In genomic region chr3:116046000-116046399, GRCm38 (mm10) we compare ENCODE assay signal across 30 mouse cellular contexts. TPM values are rescaled to one million over a fixed set of nuclear protein-coding genes. Genes with fewer than 3 reads are reported as not detected.
DNase-seq lines count a peak whose midpoint lies in the region; ATAC-seq and TF ChIP-seq lines count a peak whose summit lies in the region.
"Had no signal": no experiment of that assay in that cellular context is flagged by ENCODE, and none has a peak within 500 bp of the region (broad histone marks: within the 10 kb centered on the region; RNA-seq: fewer than 3 reads in every experiment).

No protein-coding gene starts in this region.

- no peak overlapping the region for H3K4me3 ChIP-seq in gastrocnemius, adult 2 months
- no peak overlapping the region for H3K4me3 ChIP-seq in layer of hippocampus, adult 2 months
- no peak overlapping the region for H3K4me3 ChIP-seq in midbrain, postnatal 0 days (ENCODE audit: low read depth, low read length)
- H3K4me3 ChIP-seq in midbrain, embryonic 11.5 days (ENCODE audit: low read depth, low read length) = no peak overlapping the region
- no peak overlapping the region for H3K4me3 ChIP-seq in stomach, postnatal 0 days (ENCODE audit: low read depth, low read length)
- no peak overlapping the region for H3K4me3 ChIP-seq in left cerebral cortex, adult 2 months
- H3K4me3 ChIP-seq: erythroblast, embryonic 14.5 days; heart, embryonic 12.5 days; hindbrain, embryonic 10.5 days; hindbrain, embryonic 15.5 days; limb, embryonic 13.5 days; liver, embryonic 13.5 days; lung, embryonic 15.5 days; megakaryocyte, embryonic 14.5 days; midbrain, embryonic 13.5 days; stomach, embryonic 15.5 days had no signal

- no peaks in the 10 kb centered on the region for H3K9me3 ChIP-seq in midbrain, postnatal 0 days (ENCODE audit: low read length)
- no peaks in the 10 kb centered on the region for H3K9me3 ChIP-seq in midbrain, embryonic 11.5 days (ENCODE audit: control insufficient read depth, low read length)
- no peaks in the 10 kb centered on the region for H3K9me3 ChIP-seq in stomach, postnatal 0 days (ENCODE audit: control insufficient read depth, low read length)
- H3K9me3 ChIP-seq: heart, embryonic 12.5 days; hindbrain, embryonic 10.5 days; hindbrain, embryonic 15.5 days; limb, embryonic 13.5 days; liver, embryonic 13.5 days; lung, embryonic 15.5 days; megakaryocyte, embryonic 14.5 days; midbrain, embryonic 13.5 days; stomach, embryonic 15.5 days had no signal

- H3K4me2 ChIP-seq in midbrain, postnatal 0 days (ENCODE audit: low read depth, low read length, poor library complexity, severe bottlenecking) = no peak overlapping the region
- no peak overlapping the region for H3K4me2 ChIP-seq in midbrain, embryonic 11.5 days
- H3K4me2 ChIP-seq in stomach, postnatal 0 days (replicated peaks; ENCODE audit: low read depth) = no peak overlapping the region
- H3K4me2 ChIP-seq: heart, embryonic 12.5 days; hindbrain, embryonic 15.5 days; limb, embryonic 13.5 days; liver, embryonic 13.5 days; lung, embryonic 15.5 days; midbrain, embryonic 13.5 days; stomach, embryonic 15.5 days had no signal

- H3K36me3 ChIP-seq in midbrain, postnatal 0 days (ENCODE audit: insufficient read depth, low read length) = no peaks in the 10 kb centered on the region
- H3K36me3 ChIP-seq in midbrain, embryonic 11.5 days (ENCODE audit: control insufficient read depth, insufficient read depth, low read length) = no peaks in the 10 kb centered on the region
- H3K36me3 ChIP-seq in stomach, postnatal 0 days (ENCODE audit: control insufficient read depth, insufficient read depth, low read length) = no peaks in the 10 kb centered on the region
- H3K36me3 ChIP-seq: heart, embryonic 12.5 days; hindbrain, embryonic 10.5 days; hindbrain, embryonic 15.5 days; limb, embryonic 13.5 days; liver, embryonic 13.5 days; lung, embryonic 15.5 days; midbrain, embryonic 13.5 days; stomach, embryonic 15.5 days had no signal

- ATAC-seq in midbrain, postnatal 0 days (ENCODE audit: low FRiP score) = no peak
- no peak for ATAC-seq in midbrain, embryonic 11.5 days (ENCODE audit: low FRiP score)
- no peak for ATAC-seq in stomach, postnatal 0 days (ENCODE audit: low FRiP score, low TSS enrichment)
- ATAC-seq: inflammation-experienced regulatory T-cells, adult 6 months; midbrain, embryonic 13.5 days had no signal

- TF ChIP-seq CTCF in gastrocnemius, adult 2 months (IDR thresholded peaks at IDR 0.05) = peak; percentile 51
- peak; percentile 33 for TF ChIP-seq CTCF in layer of hippocampus, adult 2 months (conservative IDR thresholded peaks at IDR 0.05)
- peak; percentile 49 for TF ChIP-seq CTCF in midbrain, postnatal 0 days (IDR thresholded peaks at IDR 0.05)
- peak; percentile 61 for TF ChIP-seq CTCF in stomach, postnatal 0 days (IDR thresholded peaks at IDR 0.05; ENCODE audit: low read depth)
- no peak for TF ChIP-seq CTCF in left cerebral cortex, adult 2 months (IDR thresholded peaks at IDR 0.05)

- H3K27ac ChIP-seq in gastrocnemius, adult 2 months = no peak overlapping the region
- H3K27ac ChIP-seq in layer of hippocampus, adult 2 months = no peak overlapping the region
- H3K27ac ChIP-seq in midbrain, postnatal 0 days (ENCODE audit: low read depth, low read length) = no peak overlapping the region
- no peak overlapping the region for H3K27ac ChIP-seq in midbrain, embryonic 11.5 days (ENCODE audit: low read depth, low read length)
- H3K27ac ChIP-seq in stomach, postnatal 0 days (replicated peaks) = no peak overlapping the region
- H3K27ac ChIP-seq in left cerebral cortex, adult 2 months = no peak overlapping the region
- H3K27ac ChIP-seq: hindbrain, embryonic 10.5 days; limb, embryonic 13.5 days; liver, embryonic 13.5 days; lung, embryonic 15.5 days; stomach, embryonic 15.5 days had no signal

- WGBS in midbrain, postnatal 0 days = 80% methylated on average over 2 of the region's 2 CpGs
- 89% methylated on average over 2 of the region's 2 CpGs for WGBS in midbrain, embryonic 11.5 days
- WGBS in stomach, postnatal 0 days = 77% methylated on average over 2 of the region's 2 CpGs

- no peaks in the 10 kb centered on the region for H3K4me1 ChIP-seq in midbrain, postnatal 0 days (ENCODE audit: insufficient read depth, low read length)
- H3K4me1 ChIP-seq in midbrain, embryonic 11.5 days (ENCODE audit: control insufficient read depth, insufficient read depth, low read length) = no peaks in the 10 kb centered on the region
- H3K4me1 ChIP-seq in stomach, postnatal 0 days (replicated peaks; ENCODE audit: control insufficient read depth, insufficient read depth) = no peaks in the 10 kb centered on the region
- H3K4me1 ChIP-seq: heart, embryonic 12.5 days; hindbrain, embryonic 10.5 days; hindbrain, embryonic 15.5 days; limb, embryonic 13.5 days; liver, embryonic 13.5 days; lung, embryonic 15.5 days; megakaryocyte, embryonic 14.5 days; stomach, embryonic 15.5 days had no signal

- no peak for DNase-seq in gastrocnemius, adult 2 months
- no peak for DNase-seq in gastrocnemius, postnatal 4 days (ENCODE audit: low spot score in 2 of 2)
- no peak for DNase-seq in layer of hippocampus, adult 2 months (ENCODE audit: low spot score in 2 of 2)
- DNase-seq in layer of hippocampus, adult 9-10 months (ENCODE audit: low spot score) = no peak
- DNase-seq in midbrain, postnatal 0 days (ENCODE audit: low spot score) = no peak
- no peak for DNase-seq in midbrain, embryonic 11.5 days (ENCODE audit: low spot score, missing footprints)
- DNase-seq in stomach, postnatal 0 days (ENCODE audit: low spot score) = no peak
- no peak for DNase-seq in left cerebral cortex, adult 2 months (ENCODE audit: extremely low spot score in 1 of 2, low spot score in 2 of 2)
- DNase-seq: adrenal gland, adult 2 months; adrenal gland, postnatal 36 days; cerebellum, adult 18-20 months; cerebellum, postnatal 14 days; gastrocnemius, postnatal 14 days; heart, adult 11 months; kidney, adult 8-10 months; kidney, postnatal 10 days; liver, embryonic 13.5 days; lung, postnatal 36 days; right cerebral cortex, postnatal 14 days; thymus, postnatal 14 days had no signal

- H3K27me3 ChIP-seq in midbrain, postnatal 0 days (ENCODE audit: insufficient read depth, low read length) = no peaks in the 10 kb centered on the region
- no peaks in the 10 kb centered on the region for H3K27me3 ChIP-seq in midbrain, embryonic 11.5 days (ENCODE audit: control insufficient read depth, insufficient read depth, low read length)
- H3K27me3 ChIP-seq in stomach, postnatal 0 days (ENCODE audit: control insufficient read depth, insufficient read depth, low read length) = no peaks in the 10 kb centered on the region
- H3K27me3 ChIP-seq: heart, embryonic 12.5 days; hindbrain, embryonic 15.5 days; limb, embryonic 13.5 days; liver, embryonic 13.5 days; lung, embryonic 15.5 days; midbrain, embryonic 13.5 days; stomach, embryonic 15.5 days had no signal

- intact Hi-C loops in gastrocnemius, adult 2 months (cut with DNase I) = no loop called here
- intact Hi-C loops in left cerebral cortex, adult 2 months (cut with DNase I) = no loop called here

- no peak overlapping the region for H3K9ac ChIP-seq in midbrain, postnatal 0 days (replicated peaks; ENCODE audit: low read length, poor library complexity, severe bottlenecking)
- H3K9ac ChIP-seq in midbrain, embryonic 11.5 days (ENCODE audit: low read length) = no peak overlapping the region
- H3K9ac ChIP-seq in stomach, postnatal 0 days (ENCODE audit: low read length) = no peak overlapping the region
- H3K9ac ChIP-seq: heart, embryonic 12.5 days; hindbrain, embryonic 15.5 days; limb, embryonic 13.5 days; liver, embryonic 13.5 days; lung, embryonic 15.5 days; midbrain, embryonic 13.5 days; stomach, embryonic 15.5 days had no signal

- TF ChIP-seq EP300 in stomach, postnatal 0 days (optimal IDR thresholded peaks at IDR 0.05) = no peak

RNA-seq across cellular contexts. Expression of gene Extl2, which starts 38.7 kb away (rescaled TPM):
- total RNA-seq in gastrocnemius, adult 2 months (2021) = 10 to 100 TPM in 1 of 2 experiments, 1 to 10 TPM in 1; 8.7 to 11.6 TPM
- total RNA-seq in gastrocnemius, postnatal 4 days (2021) = 10 to 100 TPM; 16.1 to 16.3 TPM
- 10 to 100 TPM; 69.0 to 69.5 TPM for total RNA-seq in layer of hippocampus, adult 2 months (2021)
- 34.6 and 35.7 TPM in 2 replicates for total RNA-seq in midbrain, postnatal 0 days (2014; rRNA removed)
- polyA plus RNA-seq in midbrain, postnatal 0 days (2015; fragmentation: Nextera tagmentation; extraction: Ambion mirVana) = 34.7 and 39.2 TPM in 2 replicates
- 27.3 and 28.1 TPM in 2 replicates for polyA plus RNA-seq in midbrain, embryonic 11.5 days (2014; fragmentation: Nextera tagmentation; extraction: Ambion mirVana)
- 13.5 and 14.1 TPM in 2 replicates for polyA plus RNA-seq in stomach, postnatal 0 days (2015; fragmentation: Nextera tagmentation; extraction: Ambion mirVana)
- total RNA-seq in left cerebral cortex, adult 2 months (2021) = 10 to 100 TPM; 70.4 to 73.0 TPM
- polyA plus RNA-seq: erythroblast, embryonic 14.5 days had no signal

RNA-seq across cellular contexts. Expression of gene Slc30a7, which starts 38.8 kb away (rescaled TPM):
- 1 to 10 TPM; 4.8 to 5.5 TPM for total RNA-seq in gastrocnemius, adult 2 months (2021)
- total RNA-seq in gastrocnemius, postnatal 4 days (2021) = 10 to 100 TPM; 27.3 to 29.6 TPM
- 10 to 100 TPM; 24.9 to 29.3 TPM for total RNA-seq in layer of hippocampus, adult 2 months (2021)
- 28.6 and 46.6 TPM in 2 replicates for total RNA-seq in midbrain, postnatal 0 days (2014; rRNA removed)
- polyA plus RNA-seq in midbrain, postnatal 0 days (2015; fragmentation: Nextera tagmentation; extraction: Ambion mirVana) = 9.0 and 10.6 TPM in 2 replicates
- 25.4 and 29.3 TPM in 2 replicates for polyA plus RNA-seq in midbrain, embryonic 11.5 days (2014; fragmentation: Nextera tagmentation; extraction: Ambion mirVana)
- polyA plus RNA-seq in stomach, postnatal 0 days (2015; fragmentation: Nextera tagmentation; extraction: Ambion mirVana) = 36.4 and 37.7 TPM in 2 replicates
- total RNA-seq in left cerebral cortex, adult 2 months (2021) = 10 to 100 TPM; 22.3 to 25.3 TPM
